Mouse (Mus musculus) lung, adult 2 months (tissue): ENCODE results near the gene Galc.

Experiments used
- CTCF ChIP-seq: fragments of 200-500 bp; IDR thresholded peaks from 2 replicates; pipeline ENCODE4 v1.5.1; 2011; ENCODE audit warnings: mild to moderate bottlenecking, low read length, control low read depth; ENCODE audit not compliant: insufficient read depth
- POLR2A ChIP-seq: fragments of 200-500 bp; IDR thresholded peaks from 2 replicates; pipeline ENCODE4 v1.6.1; 2011; ENCODE audit warnings: low read depth, mild to moderate bottlenecking, control low read depth, low read length, borderline replicate concordance; ENCODE audit errors: extremely low read depth

GRCm38 (mm10) chr12:98272433-98272832 lies 13.2 kb upstream of the Galc start:
- no peak for TF ChIP-seq POLR2A
- TF ChIP-seq CTCF: no peak
